Mouse (Mus musculus) stomach, postnatal 0 days (tissue): Measurements from ENCODE around the gene Dchs1. TPM values are rescaled to one million over a fixed set of nuclear protein-coding genes. Genes with fewer than 3 reads are reported as not detected.

ENCODE experiments used
- ATAC-seq: fragments of 200-750 bp; cut with Nextera tagmentation; 2 replicates; pipeline ENCODE4 v1.8.0; 2017; ENCODE audit not compliant: low FRiP score, low TSS enrichment
- DNase-seq: peaks from one replicate; pipeline ENCODE4 v3.0.0-alpha.2; 2016; ENCODE audit warnings: low spot score
- H3K27ac ChIP-seq: fragments of 300-500 bp; sonication (generic); replicated peaks from 2 replicates; pipeline ENCODE4 v1.5.1; 2014; ENCODE audit warnings: mild to moderate bottlenecking, control low read depth
- H3K27me3 ChIP-seq: fragments of 300-500 bp; sonication (generic); 2 replicates; pipeline ENCODE4 v1.6.1; 2014; ENCODE audit warnings: low read length; ENCODE audit not compliant: control insufficient read depth, insufficient read depth
- H3K36me3 ChIP-seq: fragments of 300-500 bp; sonication (generic); 2 replicates; pipeline ENCODE4 v1.6.1; 2014; ENCODE audit warnings: low read length, mixed read lengths; ENCODE audit not compliant: control insufficient read depth, insufficient read depth
- H3K4me1 ChIP-seq: fragments of 300-500 bp; sonication (generic); replicated peaks from 2 replicates; pipeline ENCODE4 v1.6.1; 2014; ENCODE audit warnings: antibody characterized with exemption; ENCODE audit not compliant: control insufficient read depth, insufficient read depth
- H3K4me2 ChIP-seq: fragments of 300-500 bp; sonication (generic); replicated peaks from 2 replicates; pipeline ENCODE4 v1.6.1; 2014; ENCODE audit warnings: low read depth, mild to moderate bottlenecking, control low read depth, moderate library complexity
- H3K4me3 ChIP-seq: fragments of 300-500 bp; sonication (generic); 2 replicates; pipeline ENCODE4 v1.5.1; 2014; ENCODE audit warnings: low read depth, low read length, control low read depth
- H3K9ac ChIP-seq: fragments of 300-500 bp; sonication (generic); 2 replicates; pipeline ENCODE4 v1.6.1; 2014; ENCODE audit warnings: mild to moderate bottlenecking, low read length, control low read depth, mixed read lengths
- H3K9me3 ChIP-seq: fragments of 300-500 bp; sonication (generic); 2 replicates; pipeline ENCODE4 v1.6.1; 2016; ENCODE audit warnings: low read length; ENCODE audit not compliant: control insufficient read depth
- CTCF ChIP-seq: IDR thresholded peaks from 2 replicates; pipeline ENCODE4 v1.5.1; 2016; ENCODE audit warnings: antibody characterized with exemption, low read depth, mild to moderate bottlenecking, moderate library complexity
- EP300 ChIP-seq: optimal IDR thresholded peaks from 2 replicates; pipeline ENCODE3; 2016; ENCODE audit warnings: antibody characterized with exemption
- WGBS: fragments of 180-500 bp; shearing (Covaris S2); extraction: QIAGEN DNeasy Blood & Tissue Kit; methylation state at CpG from one replicate; pipeline ENCODE4 v1.1.7; 2014; 5-methylcytosine and 5-hydroxymethylcytosine counted together
- polyA plus RNA-seq: library from polyadenylated mRNA; unstranded; fragments of >200 nt; fragmentation: Nextera tagmentation; extraction: Ambion mirVana; gene quantifications from 2 replicates; pipeline ENCODE4 v1.2.1, GENCODE M21; 2015

Dchs1 gene
- 2.5 and 2.8 TPM in 2 replicates for polyA plus RNA-seq

GRCm38 (mm10) chr7:105787285-105788140 is at the start of gene Dchs1:
Gene Dchs1, minus strand, starts transcription at chr7:105787654.
- no peaks in the 10 kb centered on the region; the same call in 1 of the 2 replicates for H3K4me1 ChIP-seq
- 0 out of 2 replicates have a peak, but pooled peaks cover 3% of the 10 kb centered on the region for H3K27me3 ChIP-seq
- peak within 1 kb of the TSS; percentile 75 for H3K4me3 ChIP-seq
- DNase-seq (peak; percentile 47), ATAC-seq (peak; percentile 72)
- H3K9me3 ChIP-seq = no peaks in the 10 kb centered on the region
- peak within 1 kb of the TSS; percentile 90 for H3K27ac ChIP-seq
- no peak; the same call in 1 of the 2 replicates for TF ChIP-seq CTCF
- TF ChIP-seq EP300 = no peak
- H3K36me3 ChIP-seq = no peaks in the 10 kb centered on the region
- peak within 1 kb of the TSS; percentile 87 for H3K9ac ChIP-seq
- WGBS = under 1% methylated on average over 71 of the region's 97 CpGs
- H3K4me2 ChIP-seq = peak within 1 kb of the TSS; percentile 68

GRCm38 (mm10) chr7:105824281-105824680 is 36.8 kb upstream of the Dchs1 start:
- no peak for ATAC-seq
- WGBS = 75% methylated on average over 7 of the region's 7 CpGs

GRCm38 (mm10) chr7:105818483-105818882 is 31.0 kb upstream of the Dchs1 start:
- no peaks in the 10 kb centered on the region for H3K9me3 ChIP-seq
- no peak for TF ChIP-seq EP300
- TF ChIP-seq CTCF = peak; percentile 85

More at GRCm38 (mm10) chr7:105824281-105824680, 36.8 kb upstream of the Dchs1 start:
- H3K4me1 ChIP-seq = no peaks in the 10 kb centered on the region
- H3K27ac ChIP-seq = no peak overlapping the region
- no peak for DNase-seq
- no peaks in the 10 kb centered on the region for H3K27me3 ChIP-seq
- H3K36me3 ChIP-seq = no peaks in the 10 kb centered on the region
- no peaks in the 10 kb centered on the region for H3K9me3 ChIP-seq
- no peak overlapping the region for H3K9ac ChIP-seq
- H3K4me3 ChIP-seq = no peak overlapping the region
- TF ChIP-seq EP300 (no peak), CTCF (no peak)
- no peak overlapping the region for H3K4me2 ChIP-seq

GRCm38 (mm10) chr7:105816736-105817135 is 29.3 kb upstream of the Dchs1 start:
- Histone ChIP-seq H3K27me3 (no peaks in the 10 kb centered on the region), H3K9ac (no peak overlapping the region), H3K9me3 (no peaks in the 10 kb centered on the region), H3K27ac (no peak overlapping the region), H3K4me3 (no peak overlapping the region), H3K36me3 (no peaks in the 10 kb centered on the region), H3K4me2 (no peak overlapping the region), H3K4me1 (no peaks in the 10 kb centered on the region)
- DNase-seq (no peak), ATAC-seq (no peak)
- TF ChIP-seq CTCF = peak; percentile 64
- TF ChIP-seq EP300 = no peak

More at GRCm38 (mm10) chr7:105818483-105818882, 31.0 kb upstream of the Dchs1 start:
- 2% methylated on average over 1 of the region's 1 CpGs for WGBS
- Histone ChIP-seq H3K9ac (no peak overlapping the region), H3K4me3 (no peak overlapping the region), H3K4me2 (no peak overlapping the region), H3K27ac (no peak overlapping the region), H3K36me3 (no peaks in the 10 kb centered on the region), H3K27me3 (no peaks in the 10 kb centered on the region), H3K4me1 (no peaks in the 10 kb centered on the region)
- ATAC-seq = no peak
- DNase-seq = no peak

- Histone ChIP-seq H3K27me3 (no peaks in the 10 kb centered on the region), H3K4me3 (no peak overlapping the region), H3K4me1 (0 out of 2 replicates have a peak, but pooled peaks cover 3% of the 10 kb centered on the region), H3K36me3 (no peaks in the 10 kb centered on the region), H3K27ac (no peak overlapping the region), H3K9ac (no peak overlapping the region), H3K4me2 (no peak overlapping the region), H3K9me3 (no peaks in the 10 kb centered on the region)
- WGBS = 83% methylated on average over 3 of the region's 3 CpGs
- no peak for TF ChIP-seq EP300
- no peak for TF ChIP-seq CTCF
- no peak for ATAC-seq
- DNase-seq = no peak
Measured at GRCm38 (mm10) chr7:105813326-105813725, 25.9 kb upstream of the Dchs1 start.

GRCm38 (mm10) chr7:105812566-105812965 is 25.1 kb upstream of the Dchs1 start:
- WGBS = 75% methylated on average over 3 of the region's 3 CpGs
- 0 out of 2 replicates have a peak, but pooled peaks cover 3% of the 10 kb centered on the region for H3K4me1 ChIP-seq
- TF ChIP-seq EP300 = no peak
- TF ChIP-seq CTCF = no peak

More at GRCm38 (mm10) chr7:105812566-105812965, 25.1 kb upstream of the Dchs1 start:
- H3K9me3 ChIP-seq = no peaks in the 10 kb centered on the region
- H3K27ac ChIP-seq = no peak overlapping the region
- ATAC-seq (no peak), DNase-seq (no peak)
- no peak overlapping the region for H3K4me3 ChIP-seq
- H3K27me3 ChIP-seq = no peaks in the 10 kb centered on the region
- no peak overlapping the region for H3K9ac ChIP-seq
- no peaks in the 10 kb centered on the region for H3K36me3 ChIP-seq
- no peak overlapping the region for H3K4me2 ChIP-seq
